Mouse (Mus musculus) spleen, adult 2 months (tissue): ENCODE measurements around the gene Speer4b.

ENCODE experiments used
- CTCF ChIP-seq: fragments of 200-500 bp; IDR thresholded peaks from 2 replicates; pipeline ENCODE4 v1.5.1; 2011; ENCODE audit warnings: mild to moderate bottlenecking, inconsistent platforms; ENCODE audit not compliant: insufficient read depth, insufficient read length, insufficient replicate concordance; ENCODE audit errors: extremely low read depth
- POLR2A ChIP-seq: fragments of 200-500 bp; IDR thresholded peaks from 2 replicates; pipeline ENCODE4 v1.6.1; 2011; ENCODE audit warnings: low read depth, low read length, inconsistent platforms

GRCm38 (mm10) chr5:27518716-27519115, 17.5 kb upstream of the Speer4b start:
- TF ChIP-seq CTCF (no peak), POLR2A (no peak)
